Mouse (Mus musculus) CD8-positive naive resting alpha-beta T cell, adult 2 months (primary cell): ENCODE results near the gene Cyp1b1.

Source experiments
- DNase-seq, 2 experiments: peaks; one replicate each; pipeline ENCODE4 v3.0.0; 2022; ENCODE audit warnings: low read depth in 2 of 2, low spot score in 2 of 2

The Cyp1b1 gene

GRCm38 (mm10) chr17:79714368-79714895 is 429 bp downstream of the Cyp1b1 start:
- no peak for DNase-seq

- peak in 1 of 2 experiments; percentile 3 for DNase-seq
Observed at GRCm38 (mm10) chr17:79713643-79714367, 1.1 kb downstream of the Cyp1b1 start.

- DNase-seq = no peak
Observed at GRCm38 (mm10) chr17:79713276-79713642, 1.6 kb downstream of the Cyp1b1 start.

- no peak for DNase-seq
Observed at GRCm38 (mm10) chr17:79712536-79712935, 2.3 kb downstream of the Cyp1b1 start.

- DNase-seq = no peak
Observed at GRCm38 (mm10) chr17:79711944-79712343, 2.9 kb downstream of the Cyp1b1 start.

- no peak for DNase-seq
Observed at GRCm38 (mm10) chr17:79710246-79710842, 4.5 kb downstream of the Cyp1b1 start.

- DNase-seq = no peak
Observed at GRCm38 (mm10) chr17:79709718-79710117, 5.1 kb downstream of the Cyp1b1 start.

- DNase-seq = no peak
Observed at GRCm38 (mm10) chr17:79708168-79708567, 6.7 kb downstream of the Cyp1b1 start.

GRCm38 (mm10) chr17:79705671-79706455 is 9.0 kb downstream of the Cyp1b1 start:
- DNase-seq = no peak

GRCm38 (mm10) chr17:79700871-79701270 is 14.0 kb downstream of the Cyp1b1 start:
- no peak for DNase-seq

GRCm38 (mm10) chr17:79699197-79699596 is 15.7 kb downstream of the Cyp1b1 start:
- no peak for DNase-seq

GRCm38 (mm10) chr17:79695541-79695940 is 19.3 kb downstream of the Cyp1b1 start:
- no peak for DNase-seq

- DNase-seq = no peak
Observed at GRCm38 (mm10) chr17:79695106-79695505, 19.8 kb downstream of the Cyp1b1 start.

- no peak for DNase-seq
Observed at GRCm38 (mm10) chr17:79670837-79671236, 44.0 kb downstream of the Cyp1b1 start.

- no peak for DNase-seq
Observed at GRCm38 (mm10) chr17:79664106-79664417, 50.8 kb downstream of the Cyp1b1 start.

- DNase-seq = no peak
Observed at GRCm38 (mm10) chr17:79663393-79664105, 51.3 kb downstream of the Cyp1b1 start.

- DNase-seq = no peak
Observed at GRCm38 (mm10) chr17:79661848-79662247, 53.0 kb downstream of the Cyp1b1 start.

- peak; percentile 35 to 54 for DNase-seq
Observed at GRCm38 (mm10) chr17:79661387-79661786, 53.5 kb downstream of the Cyp1b1 start.

GRCm38 (mm10) chr17:79658863-79659262 is 56.0 kb downstream of the Cyp1b1 start:
- no peak for DNase-seq

GRCm38 (mm10) chr17:79658452-79658851 is 56.4 kb downstream of the Cyp1b1 start:
- DNase-seq = no peak

GRCm38 (mm10) chr17:79657785-79658184 is 57.1 kb downstream of the Cyp1b1 start:
- DNase-seq = no peak
